Mouse (Mus musculus) left cerebral cortex, adult 8-10 months (tissue): ENCODE measurements at regions not wholly inside any gene's neighbourhood (a gene's known extent, or its start where the extent isn't known, plus 50 kb on each side); places are given as distances from the start of the nearest gene placed in this dataset.

ENCODE experiments used
- DNase-seq, 2 experiments: peaks; one replicate each; pipeline ENCODE4 v3.0.0; 2022; ENCODE audit warnings: low spot score in 2 of 2

DNA sequence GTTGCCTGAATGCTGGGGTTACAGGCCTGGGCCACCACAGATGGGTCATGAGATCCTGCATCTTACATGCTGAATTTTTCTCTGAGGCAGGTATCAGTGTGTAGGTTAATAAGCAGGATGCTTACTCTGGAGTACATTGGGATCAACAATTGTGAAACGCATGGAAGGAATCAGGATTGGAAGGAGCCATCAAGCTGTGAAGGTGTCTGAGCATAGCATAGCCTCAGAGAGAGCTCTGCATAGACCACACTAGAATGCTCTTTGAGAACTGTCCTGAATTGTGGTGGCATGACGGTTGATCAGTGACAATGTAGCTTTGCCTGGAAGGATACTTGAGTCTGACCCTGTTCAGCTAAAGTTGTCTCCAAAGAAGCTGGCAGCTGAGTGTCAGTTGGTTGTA, 1245.7 kb upstream of the A1bg start:
- no peak for DNase-seq

DNA sequence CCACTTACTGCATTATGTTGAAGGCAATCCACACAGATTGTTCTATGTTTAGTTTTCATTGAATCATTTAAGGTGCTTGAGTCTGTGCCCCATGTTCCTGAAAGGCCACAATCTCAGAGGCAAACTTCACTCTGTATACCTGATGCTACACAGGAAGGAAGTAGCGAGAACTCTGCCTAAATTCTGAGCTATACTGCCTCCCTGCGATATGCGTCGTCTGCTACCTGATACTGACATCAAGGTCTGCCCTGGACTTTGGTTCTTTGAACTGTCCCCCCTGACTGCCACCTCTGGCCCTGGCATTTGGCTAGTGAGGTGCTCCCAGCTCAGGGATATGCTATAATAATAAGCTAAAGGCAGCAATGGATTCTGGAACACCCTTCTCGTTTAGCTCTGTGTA, 1244.0 kb upstream of the A1bg start:
- DNase-seq: no peak

GRCm38 (mm10) chr15:62165826-62166500, 1243.2 kb upstream of the A1bg start:
- DNase-seq: no peak

DNA sequence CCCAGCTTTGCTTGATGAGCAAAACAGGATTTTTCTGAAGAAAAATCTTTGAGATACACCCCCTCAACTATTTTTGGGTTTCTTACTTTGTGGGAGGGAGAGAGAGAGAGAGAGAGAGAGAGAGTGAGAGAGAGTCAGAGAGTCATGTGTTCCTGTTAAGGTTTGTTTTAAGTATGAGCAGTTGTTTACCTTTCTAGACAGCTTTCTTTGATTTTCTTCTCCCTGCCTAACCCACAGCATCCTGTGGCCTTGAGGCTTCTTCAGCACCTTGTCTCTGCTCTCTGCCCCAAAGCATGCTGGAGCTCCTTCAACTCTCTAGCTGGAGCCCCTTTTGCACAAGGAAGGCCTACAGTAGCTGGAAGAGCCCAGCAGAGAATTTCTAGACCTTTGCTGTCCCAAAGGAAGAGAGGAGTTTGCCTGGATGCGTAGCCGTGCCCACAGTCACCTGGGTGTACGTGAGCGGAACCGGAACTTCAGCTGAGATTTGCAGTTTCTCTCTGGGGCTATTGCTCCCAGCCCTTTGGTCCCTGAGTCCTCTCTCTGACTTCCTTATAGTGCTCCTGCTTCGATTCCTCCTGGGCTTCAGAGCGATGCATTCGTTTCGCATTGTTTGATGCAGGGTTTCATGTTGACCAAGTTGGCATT, 1242.1 kb upstream of the A1bg start:
- DNase-seq: no peak

DNA sequence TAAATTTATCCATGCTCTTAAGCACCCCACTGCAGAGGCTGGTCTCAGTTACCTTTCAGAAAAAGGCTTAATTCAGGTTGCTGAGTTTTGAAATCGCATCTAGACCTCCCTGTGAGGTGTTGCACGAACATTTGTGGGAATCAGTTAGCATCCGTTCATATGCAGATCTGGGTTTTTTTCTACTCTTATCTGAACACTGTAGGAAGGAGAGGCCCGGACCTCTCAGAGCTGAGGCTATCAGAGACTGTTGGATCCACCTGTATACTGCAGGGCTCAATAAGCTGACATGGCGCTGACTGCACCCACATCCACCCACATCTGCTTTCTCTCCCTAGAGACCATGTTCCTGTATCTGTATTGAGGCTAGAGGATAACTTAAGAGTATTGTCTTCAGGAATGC, 1240.4 kb upstream of the A1bg start:
- DNase-seq: no peak

DNA sequence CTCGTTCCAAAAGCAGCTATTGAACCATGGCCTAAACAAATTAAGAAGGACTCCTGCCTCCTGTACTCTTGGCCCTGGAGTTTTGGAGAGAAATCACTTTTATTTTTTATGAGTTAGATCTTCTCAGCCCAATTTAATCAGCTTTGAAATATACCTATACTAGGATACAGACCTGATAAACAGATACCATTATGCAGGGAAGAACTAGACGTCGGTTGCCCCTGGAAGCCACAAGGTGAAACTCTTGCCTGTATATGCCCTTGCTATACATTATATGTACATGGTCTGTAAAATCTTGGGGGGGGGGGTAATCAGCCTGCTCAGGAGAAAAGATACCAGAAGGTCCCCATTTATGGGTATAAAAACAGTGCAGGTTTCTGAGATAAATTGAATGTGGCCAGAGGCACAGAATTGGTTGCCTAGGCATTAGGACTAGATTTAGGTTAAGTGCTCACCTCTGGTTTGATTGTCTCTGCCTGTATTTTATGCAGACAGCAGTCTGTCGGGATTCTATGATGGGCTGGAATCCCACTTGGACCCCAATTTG, 1239.9 kb upstream of the A1bg start:
- DNase-seq: no peak

GRCm38 (mm10) chr15:62161975-62162647, 1239.3 kb upstream of the A1bg start:
- no peak for DNase-seq

DNA sequence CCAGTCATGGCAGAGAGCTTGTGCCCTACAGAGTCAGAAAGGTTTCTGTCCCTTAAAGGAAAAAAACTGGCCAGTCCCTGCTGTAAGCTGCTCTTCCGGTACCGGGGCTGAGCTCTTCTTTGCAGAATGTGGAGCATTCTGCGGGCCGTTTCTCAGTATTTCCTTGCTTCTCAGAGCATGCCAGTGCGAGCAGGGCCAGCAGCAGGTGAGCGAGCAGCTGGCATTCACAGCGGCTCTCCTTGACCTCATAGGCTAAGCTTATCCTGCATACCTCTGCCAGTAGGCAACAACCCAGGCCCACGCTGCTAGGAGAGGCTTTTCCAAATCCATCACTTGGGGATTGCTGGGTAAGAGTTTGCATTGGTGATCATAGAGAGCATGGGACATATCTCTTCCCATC, 1238.2 kb upstream of the A1bg start:
- DNase-seq: no peak

GRCm38 (mm10) chr15:62158875-62159675, 1236.3 kb upstream of the A1bg start:
- no peak for DNase-seq

DNA sequence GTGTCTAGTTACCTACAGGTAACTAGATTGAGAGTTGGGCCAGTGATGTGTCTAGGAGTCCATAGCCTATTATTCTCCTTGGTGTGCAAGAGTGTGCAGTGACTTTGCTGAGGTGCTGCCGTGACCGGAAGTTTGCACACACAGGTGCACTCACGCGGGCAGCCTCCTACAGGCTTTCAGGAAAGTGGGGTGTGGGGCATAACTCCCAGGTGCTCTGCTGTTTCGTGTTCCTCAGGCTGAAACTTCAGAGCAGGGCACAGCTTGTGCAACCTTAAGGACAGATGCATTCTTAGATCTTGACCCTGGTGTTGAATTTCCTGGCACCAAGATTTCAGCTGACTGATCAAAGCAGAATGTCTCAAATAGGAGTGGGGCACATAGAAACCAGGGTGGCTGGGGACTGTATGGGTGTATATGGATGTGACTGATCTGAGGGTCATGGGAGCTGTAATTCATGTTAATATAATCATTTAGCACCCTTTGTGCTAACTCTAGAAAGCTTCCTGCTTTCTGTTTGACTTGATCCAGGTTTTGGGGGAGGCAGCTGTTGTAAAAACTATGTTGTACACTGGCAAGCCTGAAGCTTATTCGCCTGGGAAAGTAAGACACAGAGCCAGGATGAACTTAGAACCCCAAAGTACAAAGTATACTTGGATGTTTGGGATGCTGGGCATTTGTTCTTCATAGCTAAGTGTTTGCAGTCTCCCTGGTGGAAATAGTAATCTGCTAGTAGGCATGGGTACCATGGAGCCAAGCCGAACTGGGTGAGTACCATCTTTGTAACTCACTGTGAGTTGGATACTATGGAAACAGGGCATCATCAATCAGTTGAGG, 1234.6 kb upstream of the A1bg start:
- no peak for DNase-seq

- no peak for DNase-seq
Observed at GRCm38 (mm10) chr15:62153222-62153621, 1230.4 kb upstream of the A1bg start.

DNA sequence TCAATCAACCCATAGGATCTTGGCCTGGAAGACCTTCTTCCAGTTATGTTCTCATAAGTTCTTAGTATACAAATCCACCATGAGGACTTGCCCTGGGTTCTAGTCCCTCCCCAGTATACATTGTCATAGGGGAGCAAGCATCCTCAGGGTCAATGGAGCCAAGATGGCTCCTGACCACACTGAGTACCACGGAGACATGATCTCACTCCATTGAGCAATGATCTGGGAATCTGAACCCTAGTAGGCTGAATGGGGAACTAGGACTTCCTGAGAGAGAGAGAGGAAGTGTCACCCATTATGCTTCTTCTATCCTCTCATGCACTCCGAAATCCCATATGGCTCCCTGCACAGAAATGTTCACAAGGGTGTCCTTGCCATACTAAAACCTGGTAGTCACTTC, 1229.3 kb upstream of the A1bg start:
- no peak for DNase-seq

GRCm38 (mm10) chr15:62151690-62152089, 1228.9 kb upstream of the A1bg start:
- DNase-seq: no peak

- no peak for DNase-seq
Observed at GRCm38 (mm10) chr15:62150296-62150695, 1227.5 kb upstream of the A1bg start.

DNA sequence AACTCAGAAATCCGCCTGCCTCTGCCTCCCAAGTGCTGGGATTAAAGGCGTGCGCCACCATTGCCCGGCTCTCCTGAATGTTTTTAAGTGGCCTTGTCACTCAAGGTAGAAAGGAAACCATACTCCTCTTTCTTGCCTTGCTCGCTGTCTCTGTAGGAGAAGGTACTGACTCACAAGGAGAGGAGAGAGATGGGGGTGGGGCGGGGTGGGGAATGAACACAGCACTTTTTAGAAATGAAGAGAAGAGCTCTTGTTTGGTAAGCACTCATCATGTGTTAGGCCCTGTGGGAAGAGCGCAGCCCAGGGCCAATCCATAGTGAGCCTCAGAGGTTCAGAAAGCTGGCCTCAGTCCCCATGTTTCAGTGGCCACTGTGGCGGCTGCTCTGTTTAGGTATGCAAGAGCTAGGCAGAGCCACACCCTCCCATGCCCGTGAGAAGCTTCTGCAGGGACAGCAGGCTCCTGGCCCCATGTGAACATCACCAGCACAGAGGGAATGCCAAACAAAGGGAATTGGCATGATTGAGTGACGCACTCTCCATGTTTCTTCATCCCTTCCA, 1225.9 kb upstream of the A1bg start:
- DNase-seq: no peak

DNA sequence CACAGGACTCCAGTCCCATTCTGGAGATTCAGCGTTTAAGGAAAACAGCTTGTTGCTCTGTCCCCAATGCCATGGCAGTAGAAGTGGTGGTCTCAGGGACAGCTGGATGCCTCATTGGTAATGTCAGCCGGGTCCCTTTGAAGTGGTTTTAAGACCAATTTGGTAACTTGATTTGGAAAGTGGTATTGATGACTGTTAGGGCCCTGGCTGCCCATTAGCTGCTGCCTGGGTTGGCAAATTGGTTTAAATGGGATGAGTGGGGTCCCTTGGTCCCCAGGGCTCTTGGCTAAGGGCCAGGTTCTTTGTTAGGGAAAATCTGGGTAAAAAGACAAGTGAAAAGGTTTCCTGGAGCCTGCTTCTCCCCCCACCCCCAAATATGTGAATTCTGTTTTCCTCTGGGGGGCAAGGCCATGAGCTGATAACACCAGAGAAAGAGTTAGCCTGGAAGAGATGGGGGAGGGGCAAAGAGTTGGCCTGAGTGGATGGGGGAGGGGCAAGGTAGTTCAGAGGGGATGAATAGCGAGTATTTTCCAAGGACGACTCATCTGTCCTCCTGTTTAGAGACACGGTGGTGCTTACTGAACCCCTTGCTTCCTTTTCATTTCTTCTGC, 1224.6 kb upstream of the A1bg start:
- no peak for DNase-seq

- DNase-seq: no peak
Observed at GRCm38 (mm10) chr15:62145643-62146285, 1223.0 kb upstream of the A1bg start.

GRCm38 (mm10) chr15:62144776-62145564, 1222.2 kb upstream of the A1bg start:
- no peak for DNase-seq

DNA sequence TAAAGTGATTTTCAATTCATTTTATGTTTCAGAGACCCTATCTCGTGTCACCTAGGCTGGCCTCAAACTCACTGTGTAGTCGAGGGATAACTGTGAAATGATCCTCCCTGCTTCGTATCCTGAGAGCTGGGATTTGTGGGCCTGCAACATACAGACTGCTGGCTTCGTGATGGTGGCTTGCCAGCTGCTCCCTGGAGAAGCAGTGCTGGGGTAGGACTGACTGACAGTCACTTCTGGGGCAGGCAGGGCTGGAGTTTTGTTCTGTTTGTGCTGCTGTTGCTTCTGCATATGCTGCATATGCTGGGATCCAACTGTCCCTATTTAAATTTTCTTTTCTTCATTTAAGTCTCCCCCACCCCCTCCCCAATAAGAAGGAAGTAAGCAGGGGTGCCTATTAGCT, 1217.0 kb upstream of the A1bg start:
- no peak for DNase-seq
